8 mouse cellular contexts compared by ENCODE assay signal in the genomic region with DNA sequence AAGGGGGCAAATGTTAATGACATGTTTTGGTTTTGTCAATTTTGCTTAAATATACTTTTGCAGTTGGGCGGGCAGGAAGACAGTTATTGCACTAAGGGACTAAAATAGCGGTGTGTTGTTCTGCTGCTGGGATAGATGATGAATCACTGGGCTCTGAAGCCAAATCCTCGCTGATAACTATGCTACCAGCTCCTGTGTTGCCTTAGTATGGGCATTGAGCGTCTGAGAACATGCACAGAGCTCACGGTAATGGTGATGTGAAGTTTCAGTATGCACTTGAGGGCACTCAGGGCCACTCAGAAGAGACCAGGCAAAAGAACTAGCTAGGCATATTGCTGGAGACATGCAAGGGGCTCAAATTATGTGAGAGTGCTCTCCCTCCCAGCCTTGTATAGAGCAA.
DNase-seq lines count a peak whose midpoint lies in the region; ATAC-seq and TF ChIP-seq lines count a peak whose summit lies in the region.

No protein-coding gene starts in this region.

- no peak for ATAC-seq in forebrain, embryonic 16.5 days
- ATAC-seq in limb, embryonic 12.5 days (ENCODE audit: insufficient number of reproducible peaks, insufficient read depth, low FRiP score, low TSS enrichment, low read depth) = no peak
- ATAC-seq in neural tube, embryonic 13.5 days (ENCODE audit: low read depth) = no peak

- H3K79me2 ChIP-seq in heart, adult 2 months (replicated peaks; ENCODE audit: control insufficient read depth, insufficient read depth, low read length) = peaks cover 1% of the 10 kb centered on the region; the same call in 1 of the 2 replicates

- peak overlapping the region; percentile 95 for H3K4me3 ChIP-seq in heart, adult 2 months
- H3K4me3 ChIP-seq in forebrain, embryonic 16.5 days (replicated peaks; ENCODE audit: low read length) = peak overlapping the region; percentile 80
- peak overlapping the region; percentile 81 for H3K4me3 ChIP-seq in limb, embryonic 12.5 days (replicated peaks)
- H3K4me3 ChIP-seq in neural tube, embryonic 13.5 days = peak overlapping the region; percentile 76

- H3K36me3 ChIP-seq in heart, adult 2 months (ENCODE audit: control insufficient read depth, insufficient read depth, low read length) = peaks cover 14% of the 10 kb centered on the region
- H3K36me3 ChIP-seq in forebrain, embryonic 16.5 days (ENCODE audit: control insufficient read depth, insufficient read depth) = no peaks in the 10 kb centered on the region
- peaks cover 9% of the 10 kb centered on the region; the same call in 1 of the 2 replicates for H3K36me3 ChIP-seq in limb, embryonic 12.5 days
- no peaks in the 10 kb centered on the region for H3K36me3 ChIP-seq in neural tube, embryonic 13.5 days

- no peak for TF ChIP-seq EP300 in heart, adult 2 months (IDR thresholded peaks at IDR 0.05; ENCODE audit: insufficient read depth, low read depth, low read length)

- TF ChIP-seq CTCF in heart, adult 2 months (IDR thresholded peaks at IDR 0.05) = no peak

- intact Hi-C loops in heart, adult 2 months (cut with DNase I) = loop anchor here (2.0 to 10.0 kb wide), 4 partner anchors 16 to 324 kb away; no protein-coding TSS in a partner anchor

- 0% methylated on average over 5 of the region's 5 CpGs for WGBS in heart, adult 2 months
- WGBS in forebrain, embryonic 16.5 days = 40% methylated on average over 5 of the region's 5 CpGs
- WGBS in limb, embryonic 12.5 days = 11% methylated on average over 5 of the region's 5 CpGs
- WGBS in neural tube, embryonic 13.5 days = 42% methylated on average over 5 of the region's 5 CpGs

- H3K27me3 ChIP-seq in heart, adult 2 months (ENCODE audit: control insufficient read depth, insufficient read depth, low read length) = no peaks in the 10 kb centered on the region
- H3K27me3 ChIP-seq in forebrain, embryonic 16.5 days (replicated peaks; ENCODE audit: control insufficient read depth, insufficient read depth, low read length) = no peaks in the 10 kb centered on the region
- no peaks in the 10 kb centered on the region for H3K27me3 ChIP-seq in limb, embryonic 12.5 days
- H3K27me3 ChIP-seq in neural tube, embryonic 13.5 days = no peaks in the 10 kb centered on the region

- peak overlapping the region; percentile 100 for H3K9ac ChIP-seq in heart, adult 2 months (ENCODE audit: low read depth, low read length)
- H3K9ac ChIP-seq in forebrain, embryonic 16.5 days (replicated peaks; ENCODE audit: low read depth, low read length) = no peak overlapping the region
- H3K9ac ChIP-seq in limb, embryonic 12.5 days (replicated peaks) = peak overlapping the region; percentile 90
- H3K9ac ChIP-seq in neural tube, embryonic 13.5 days = peak overlapping the region; percentile 88

- peak; percentile 42 for TF ChIP-seq POLR2A in heart, adult 2 months (IDR thresholded peaks at IDR 0.05; ENCODE audit: insufficient read depth, low read depth, low read length)

- peaks cover 18% of the 10 kb centered on the region for H3K4me1 ChIP-seq in heart, adult 2 months (ENCODE audit: control insufficient read depth, insufficient read depth, low read length)
- peaks cover 24% of the 10 kb centered on the region for H3K4me1 ChIP-seq in forebrain, embryonic 16.5 days (replicated peaks; ENCODE audit: control insufficient read depth, insufficient read depth, low read length)
- H3K4me1 ChIP-seq in limb, embryonic 12.5 days (replicated peaks) = peaks cover 62% of the 10 kb centered on the region
- H3K4me1 ChIP-seq in neural tube, embryonic 13.5 days (replicated peaks) = peaks cover 62% of the 10 kb centered on the region

- no peaks in the 10 kb centered on the region for H3K9me3 ChIP-seq in forebrain, embryonic 16.5 days (ENCODE audit: control insufficient read depth, low read length)
- H3K9me3 ChIP-seq in limb, embryonic 12.5 days = no peaks in the 10 kb centered on the region
- no peaks in the 10 kb centered on the region for H3K9me3 ChIP-seq in neural tube, embryonic 13.5 days

- peak overlapping the region; percentile 94 for H3K4me2 ChIP-seq in forebrain, embryonic 16.5 days (ENCODE audit: low read length)
- peak overlapping the region; percentile 89 for H3K4me2 ChIP-seq in limb, embryonic 12.5 days
- H3K4me2 ChIP-seq in neural tube, embryonic 13.5 days = peak overlapping the region; percentile 80

- H3K27ac ChIP-seq in heart, adult 2 months = peak overlapping the region; percentile 100
- H3K27ac ChIP-seq in forebrain, embryonic 16.5 days (ENCODE audit: low read length) = no peak overlapping the region
- peak overlapping the region; percentile 99 for H3K27ac ChIP-seq in limb, embryonic 12.5 days
- peak overlapping the region; percentile 88 for H3K27ac ChIP-seq in neural tube, embryonic 13.5 days (replicated peaks)

- peak in 1 of 2 experiments; percentile 67 for DNase-seq in heart, adult 2 months
- no peak for DNase-seq in heart, adult 8-10 months (ENCODE audit: low spot score)
- DNase-seq in MEL-GATA-1-ER (ENCODE audit: extremely low read depth, low read depth) = peak; percentile 13
- no peak for DNase-seq in retina, embryonic 14.5 days (ENCODE audit: low spot score)
- no peak for DNase-seq in thymus, postnatal 14 days
